Mouse (Mus musculus) myocyte (in vitro differentiated cells): ENCODE measurements at regions not wholly inside any gene's neighbourhood (a gene's known extent, or its start where the extent isn't known, plus 50 kb on each side); places are given as distances from the start of the nearest gene placed in this dataset.

ENCODE experiments used
- MYOD1 ChIP-seq, 3 experiments: IDR thresholded peaks; one replicate each; pipeline ENCODE4 v1.6.1; 2011; ENCODE audit warnings: control low read depth in 2 of 3, low read depth in 2 of 3, mild to moderate bottlenecking in 2 of 3, moderate library complexity in 1 of 3; ENCODE audit not compliant: insufficient read length in 2 of 3, control insufficient read depth in 1 of 3
- MYOG ChIP-seq, 3 experiments: IDR thresholded peaks; one replicate each; pipeline ENCODE4 v1.6.1; 2011; ENCODE audit warnings: control low read depth in 2 of 3, low read depth in 2 of 3, mild to moderate bottlenecking in 2 of 3; ENCODE audit not compliant: insufficient read length in 2 of 3, control insufficient read depth in 1 of 3, insufficient read depth in 1 of 3
- POLR2A ChIP-seq: IDR thresholded peaks from one replicate; pipeline ENCODE4 v1.6.1; 2011; ENCODE audit warnings: low read depth, mild to moderate bottlenecking, control low read depth, moderate library complexity; ENCODE audit not compliant: insufficient read length
- REST ChIP-seq: IDR thresholded peaks from one replicate; pipeline ENCODE4 v1.6.1; 2011; ENCODE audit warnings: mild to moderate bottlenecking, control low read depth, moderate library complexity; ENCODE audit not compliant: insufficient read depth, insufficient read length
- TCF12 ChIP-seq: IDR thresholded peaks from one replicate; pipeline ENCODE4 v1.6.1; 2011; ENCODE audit warnings: mild to moderate bottlenecking, control low read depth; ENCODE audit not compliant: poor library complexity, insufficient read depth, severe bottlenecking

- TF ChIP-seq POLR2A (no peak), MYOD1 (IDR thresholded peaks at IDR 0.05; ENCODE audit: control insufficient read depth in 1 of 3, insufficient read length in 2 of 3, low read depth in 2 of 3) (no peak), MYOG (IDR thresholded peaks at IDR 0.05; ENCODE audit: control insufficient read depth in 1 of 3, insufficient read depth in 1 of 3, insufficient read length in 2 of 3, low read depth in 2 of 3) (no peak), TCF12 (no peak), REST (no peak)
These were observed 111.4 kb upstream of the Jun start for GRCm38 (mm10) chr4:95163403-95163802.
